Mouse (Mus musculus) neural tube, embryonic 12.5 days (tissue): Measurements from ENCODE around the gene Setx. TPM values are rescaled to one million over a fixed set of nuclear protein-coding genes. Genes with fewer than 3 reads are reported as not detected.

Experiments used
- ATAC-seq: fragments of 200-750 bp; cut with Nextera tagmentation; 2 replicates; pipeline ENCODE4 v1.8.0; 2017; ENCODE audit warnings: low read depth, mild to moderate bottlenecking, moderate TSS enrichment, moderate library complexity; ENCODE audit not compliant: low FRiP score
- H3K27ac ChIP-seq: fragments of 300-500 bp; sonication (generic); 2 replicates; pipeline ENCODE4 v1.5.1; 2016
- H3K27me3 ChIP-seq: fragments of 300-500 bp; sonication (generic); replicated peaks from 2 replicates; pipeline ENCODE4 v1.6.1; 2016; ENCODE audit warnings: mild to moderate bottlenecking
- H3K36me3 ChIP-seq: fragments of 300-500 bp; sonication (generic); 2 replicates; pipeline ENCODE4 v1.6.1; 2016; ENCODE audit warnings: mild to moderate bottlenecking
- H3K4me1 ChIP-seq: fragments of 300-500 bp; sonication (generic); 2 replicates; pipeline ENCODE4 v1.6.1; 2016
- H3K4me2 ChIP-seq: fragments of 300-500 bp; sonication (generic); replicated peaks from 2 replicates; pipeline ENCODE4 v1.6.1; 2016; ENCODE audit warnings: mild to moderate bottlenecking
- H3K4me3 ChIP-seq: fragments of 300-500 bp; sonication (generic); 2 replicates; pipeline ENCODE4 v1.5.1; 2016
- H3K9ac ChIP-seq: fragments of 300-500 bp; sonication (generic); 2 replicates; pipeline ENCODE4 v1.6.1; 2016; ENCODE audit warnings: mild to moderate bottlenecking
- H3K9me3 ChIP-seq: fragments of 300-500 bp; sonication (generic); 2 replicates; pipeline ENCODE4 v1.6.1; 2016; ENCODE audit warnings: mild to moderate bottlenecking
- WGBS: fragments of 180-500 bp; shearing (Covaris S2); methylation state at CpG from one replicate; pipeline ENCODE4 v1.1.7; 2016; 5-methylcytosine and 5-hydroxymethylcytosine counted together
- polyA plus RNA-seq: library from polyadenylated mRNA; unstranded; fragments of >200 nt; fragmentation: Nextera tagmentation; extraction: Ambion mirVana; gene quantifications from 2 replicates; pipeline ENCODE4 v1.2.1, GENCODE M21; 2016

Gene Setx
- polyA plus RNA-seq, 1 experiment from 2014 or later, result 19.1 TPM

DNA sequence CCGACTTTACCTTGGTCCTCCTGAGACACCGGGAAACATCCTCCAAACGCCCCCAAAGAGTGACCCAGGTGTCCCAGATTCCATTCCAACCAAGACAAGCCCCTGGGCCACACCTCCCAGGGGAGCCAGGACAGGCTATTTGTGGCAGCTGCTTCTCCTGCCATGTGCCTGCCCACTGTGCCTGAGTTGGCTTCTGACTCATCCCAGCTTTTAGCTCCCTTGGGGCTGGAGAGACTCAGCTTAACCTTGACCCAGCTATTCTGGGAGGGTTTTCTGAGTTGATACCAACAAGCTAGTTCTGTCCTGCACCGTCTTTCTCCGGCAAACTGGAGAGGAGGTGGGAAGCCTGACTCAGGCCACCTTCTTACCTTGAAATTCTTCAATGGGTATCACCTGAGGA is 74.5 kb downstream of the Setx start:
- 83% methylated on average over 5 of the region's 5 CpGs for whole genome bisulfite sequencing
- no peak for ATAC-seq
- no peaks in the 10 kb centered on the region for H3K9me3 ChIP-seq

GRCm38 (mm10) chr2:29199909-29200308 is 75.9 kb downstream of the Setx start:
- Histone ChIP-seq H3K9ac (no peak overlapping the region), H3K4me1 (peaks cover 7% of the 10 kb centered on the region), H3K4me3 (no peak overlapping the region), H3K9me3 (no peaks in the 10 kb centered on the region), H3K36me3 (no peaks in the 10 kb centered on the region), H3K27me3 (peaks cover 21% of the 10 kb centered on the region), H3K27ac (no peak overlapping the region), H3K4me2 (no peak overlapping the region)
- ATAC-seq, result no peak
- WGBS, result 5% methylated on average over 3 of the region's 3 CpGs

More for the DNA sequence above, 74.5 kb downstream of the Setx start:
- no peak overlapping the region for H3K4me2 ChIP-seq
- H3K27ac ChIP-seq, result no peak overlapping the region
- H3K36me3 ChIP-seq, result no peaks in the 10 kb centered on the region
- H3K27me3 ChIP-seq, result peaks cover 23% of the 10 kb centered on the region
- no peak overlapping the region for H3K4me3 ChIP-seq
- peaks cover 15% of the 10 kb centered on the region for H3K4me1 ChIP-seq
- no peak overlapping the region for H3K9ac ChIP-seq

DNA sequence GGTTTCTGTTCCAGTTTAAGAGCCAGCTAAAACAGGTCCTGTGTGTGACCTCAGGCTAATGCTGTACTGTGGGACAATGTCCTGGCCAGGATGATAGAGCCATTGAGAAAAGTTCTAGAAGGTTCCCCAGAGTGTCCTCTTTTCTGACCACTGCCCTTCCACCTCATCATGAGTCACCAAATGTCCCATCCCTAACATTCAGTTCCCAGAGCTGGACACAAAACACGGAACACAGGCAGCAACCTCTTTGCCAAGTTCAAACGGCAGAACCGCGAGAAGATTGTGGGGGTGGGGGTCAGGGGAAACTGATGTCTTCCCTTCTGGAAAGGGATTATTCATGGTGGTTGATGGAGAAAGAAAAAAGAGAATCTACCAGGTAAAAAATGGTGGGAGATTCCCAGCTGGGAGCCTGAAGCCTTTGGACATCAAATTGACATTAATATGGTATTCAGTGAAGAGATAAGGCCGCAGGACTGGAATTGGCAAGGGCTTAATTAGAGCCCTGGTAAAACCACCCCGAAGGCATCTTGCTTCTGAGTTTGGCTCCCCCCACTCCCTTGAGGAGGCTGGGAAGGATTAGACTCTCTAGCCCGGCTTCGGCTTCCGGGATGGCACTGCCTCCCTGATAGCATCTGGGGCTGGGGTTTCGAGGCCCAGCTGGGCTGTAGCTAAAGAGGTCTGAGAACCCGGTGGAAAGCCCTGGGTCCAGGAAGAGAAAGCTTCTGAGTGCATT is 77.4 kb downstream of the Setx start:
- Histone ChIP-seq H3K36me3 (no peaks in the 10 kb centered on the region), H3K27ac (no peak overlapping the region), H3K9ac (no peak overlapping the region), H3K4me3 (no peak overlapping the region), H3K4me2 (no peak overlapping the region), H3K4me1 (no peaks in the 10 kb centered on the region), H3K9me3 (no peaks in the 10 kb centered on the region), H3K27me3 (peaks cover 6% of the 10 kb centered on the region; the same call in 1 of the 2 replicates)
- WGBS, result 68% methylated on average over 11 of the region's 11 CpGs
- ATAC-seq, result no peak

GRCm38 (mm10) chr2:29206156-29206555 is 82.2 kb downstream of the Setx start:
- no peaks in the 10 kb centered on the region for H3K4me1 ChIP-seq
- no peaks in the 10 kb centered on the region for H3K9me3 ChIP-seq
- no peak overlapping the region for H3K9ac ChIP-seq
- 14% methylated on average over 8 of the region's 8 CpGs for WGBS
- H3K4me3 ChIP-seq, result no peak overlapping the region
- no peak overlapping the region for H3K27ac ChIP-seq
- H3K36me3 ChIP-seq, result no peaks in the 10 kb centered on the region
- no peak overlapping the region for H3K4me2 ChIP-seq
- no peak for ATAC-seq
- no peaks in the 10 kb centered on the region for H3K27me3 ChIP-seq

- no peak for ATAC-seq
These were observed 92.5 kb downstream of the Setx start for GRCm38 (mm10) chr2:29216286-29217012.

DNA sequence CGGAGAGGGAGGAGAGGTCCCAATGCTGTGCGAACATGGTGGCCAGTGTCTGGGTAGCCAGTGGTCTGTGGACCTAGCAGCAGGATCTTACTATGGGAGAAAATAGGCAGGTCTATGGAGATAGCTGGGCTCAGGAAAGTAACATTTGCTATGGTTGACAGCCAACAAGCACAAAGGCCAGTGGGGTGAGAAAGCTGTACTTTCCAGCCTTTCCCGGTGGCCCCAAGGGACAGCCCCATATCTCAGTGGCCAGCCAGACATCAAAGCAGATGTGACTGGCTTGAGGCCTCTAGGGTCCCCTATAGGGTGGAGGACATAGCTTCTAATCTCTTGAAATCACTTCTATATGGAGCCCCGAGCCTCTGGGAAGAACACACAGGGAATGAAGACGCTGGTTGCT is 93.1 kb downstream of the Setx start:
- Histone ChIP-seq H3K4me3 (no peak overlapping the region), H3K4me1 (no peaks in the 10 kb centered on the region), H3K27me3 (no peaks in the 10 kb centered on the region), H3K36me3 (no peaks in the 10 kb centered on the region), H3K27ac (no peak overlapping the region), H3K9me3 (no peaks in the 10 kb centered on the region), H3K9ac (no peak overlapping the region), H3K4me2 (no peak overlapping the region)
- 86% methylated on average over 5 of the region's 5 CpGs for WGBS
- no peak for ATAC-seq

More at GRCm38 (mm10) chr2:29216286-29217012, 92.5 kb downstream of the Setx start:
- Histone ChIP-seq H3K27me3 (no peaks in the 10 kb centered on the region), H3K36me3 (no peaks in the 10 kb centered on the region), H3K4me3 (no peak overlapping the region), H3K9me3 (no peaks in the 10 kb centered on the region), H3K9ac (no peak overlapping the region), H3K4me1 (no peaks in the 10 kb centered on the region), H3K27ac (no peak overlapping the region), H3K4me2 (no peak overlapping the region)
- 46% methylated on average over 8 of the region's 8 CpGs for WGBS

GRCm38 (mm10) chr2:29217897-29218296 is 93.9 kb downstream of the Setx start:
- no peak for ATAC-seq
- 80% methylated on average over 10 of the region's 10 CpGs for WGBS

DNA sequence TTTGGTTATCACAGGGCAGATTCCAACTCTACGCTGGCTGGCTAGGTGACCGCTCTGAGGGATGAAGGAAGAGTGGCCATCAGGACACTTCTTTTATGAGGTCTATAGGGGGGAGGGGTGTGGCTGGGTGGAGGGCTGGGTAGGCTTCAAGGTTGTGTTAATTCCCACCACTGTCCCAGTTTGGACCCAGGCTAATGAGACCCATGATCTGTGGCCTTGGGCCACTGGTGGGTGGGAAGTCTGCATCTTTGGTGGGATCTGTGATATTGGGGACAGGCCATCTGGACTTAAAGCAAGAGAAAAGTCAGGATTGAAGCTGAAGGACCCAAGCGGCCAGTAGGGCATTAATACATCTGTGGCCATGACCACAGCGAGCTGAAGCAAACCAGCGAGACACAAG is 94.8 kb downstream of the Setx start:
- 88% methylated on average over 5 of the region's 5 CpGs for WGBS
- no peak for ATAC-seq
- no peak overlapping the region for H3K27ac ChIP-seq
- H3K4me1 ChIP-seq, result no peaks in the 10 kb centered on the region
- H3K4me3 ChIP-seq, result no peak overlapping the region
- no peaks in the 10 kb centered on the region for H3K36me3 ChIP-seq
- no peaks in the 10 kb centered on the region for H3K9me3 ChIP-seq
- no peak overlapping the region for H3K4me2 ChIP-seq
- H3K9ac ChIP-seq, result no peak overlapping the region
- no peaks in the 10 kb centered on the region for H3K27me3 ChIP-seq

More at GRCm38 (mm10) chr2:29217897-29218296, 93.9 kb downstream of the Setx start:
- no peak overlapping the region for H3K4me2 ChIP-seq
- no peaks in the 10 kb centered on the region for H3K36me3 ChIP-seq
- no peak overlapping the region for H3K4me3 ChIP-seq
- no peak overlapping the region for H3K27ac ChIP-seq
- no peaks in the 10 kb centered on the region for H3K4me1 ChIP-seq
- H3K27me3 ChIP-seq, result no peaks in the 10 kb centered on the region
- no peaks in the 10 kb centered on the region for H3K9me3 ChIP-seq
- H3K9ac ChIP-seq, result no peak overlapping the region

DNA sequence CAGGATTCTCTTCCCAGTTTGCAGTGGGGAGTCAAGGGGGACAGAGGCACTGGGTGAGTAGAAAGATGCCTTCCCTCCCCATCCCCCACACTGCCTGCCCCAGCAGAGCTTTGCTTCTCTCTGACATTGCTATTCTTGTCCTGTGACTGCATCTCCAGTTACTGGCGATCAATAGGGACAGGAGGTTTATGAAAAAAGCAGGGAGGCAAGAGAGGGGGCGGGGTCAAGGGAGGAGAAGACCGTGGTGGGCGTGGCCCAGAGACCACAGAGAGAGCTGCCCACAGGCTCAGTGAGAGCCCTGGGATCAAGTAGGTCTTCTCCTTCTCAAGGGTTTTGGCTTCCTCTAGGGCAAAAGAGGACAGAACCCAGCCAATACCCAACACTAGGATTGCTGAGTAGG is 98.3 kb downstream of the Setx start:
- H3K4me3 ChIP-seq, result no peak overlapping the region
- no peaks in the 10 kb centered on the region for H3K4me1 ChIP-seq
- no peak overlapping the region for H3K27ac ChIP-seq
- H3K9ac ChIP-seq, result no peak overlapping the region
- H3K4me2 ChIP-seq, result no peak overlapping the region
- 0% methylated on average over 4 of the region's 4 CpGs for WGBS
- no peaks in the 10 kb centered on the region for H3K27me3 ChIP-seq
- no peaks in the 10 kb centered on the region for H3K9me3 ChIP-seq
- no peaks in the 10 kb centered on the region for H3K36me3 ChIP-seq
- ATAC-seq, result no peak

DNA sequence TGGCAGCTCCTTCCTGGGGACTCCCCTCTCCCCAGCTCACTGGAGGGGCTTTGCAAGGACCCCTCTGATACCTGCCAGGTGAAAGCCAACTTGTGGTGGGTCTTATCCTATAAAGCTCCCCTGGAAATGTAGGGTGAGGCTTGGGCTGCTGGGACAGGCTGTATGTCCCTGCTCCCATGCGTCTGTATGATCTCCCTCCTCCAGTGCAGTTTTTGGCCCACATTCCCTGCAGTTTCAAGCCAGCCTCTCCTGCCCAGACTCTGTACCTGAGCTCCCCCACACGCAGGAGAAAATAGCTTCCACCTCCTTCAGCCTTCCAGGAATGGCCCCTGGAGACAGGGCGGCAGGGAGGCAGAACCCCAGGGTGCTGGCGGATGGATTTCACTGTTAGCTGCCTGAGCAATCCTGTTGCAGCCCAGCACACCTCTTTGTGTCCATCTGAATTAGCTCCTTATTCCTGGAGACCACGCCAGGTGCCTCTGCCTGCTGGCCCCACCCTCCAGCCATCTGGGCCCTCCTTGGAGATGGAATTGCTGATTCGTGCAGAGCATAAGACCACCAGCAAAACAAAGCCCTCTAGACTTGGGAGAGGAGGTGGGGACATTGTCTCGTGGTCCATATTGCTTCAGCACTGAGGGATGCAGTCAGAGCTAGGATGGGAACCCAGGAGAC is 99.7 kb downstream of the Setx start:
- H3K36me3 ChIP-seq, result no peaks in the 10 kb centered on the region
- no peaks in the 10 kb centered on the region for H3K4me1 ChIP-seq
- no peaks in the 10 kb centered on the region for H3K27me3 ChIP-seq
- H3K27ac ChIP-seq, result no peak overlapping the region
- no peak for ATAC-seq
- no peak overlapping the region for H3K4me2 ChIP-seq
- no peak overlapping the region for H3K9ac ChIP-seq
- WGBS, result 50% methylated on average over 7 of the region's 7 CpGs
- H3K4me3 ChIP-seq, result no peak overlapping the region
- no peaks in the 10 kb centered on the region for H3K9me3 ChIP-seq

- Histone ChIP-seq H3K9ac (no peak overlapping the region), H3K27me3 (no peaks in the 10 kb centered on the region), H3K27ac (no peak overlapping the region), H3K4me3 (no peak overlapping the region), H3K36me3 (no peaks in the 10 kb centered on the region), H3K4me2 (no peak overlapping the region), H3K4me1 (no peaks in the 10 kb centered on the region), H3K9me3 (no peaks in the 10 kb centered on the region)
- no peak for ATAC-seq
- WGBS, result 72% methylated on average over 4 of the region's 4 CpGs
These were observed 102.7 kb downstream of the Setx start for GRCm38 (mm10) chr2:29226671-29227070.

DNA sequence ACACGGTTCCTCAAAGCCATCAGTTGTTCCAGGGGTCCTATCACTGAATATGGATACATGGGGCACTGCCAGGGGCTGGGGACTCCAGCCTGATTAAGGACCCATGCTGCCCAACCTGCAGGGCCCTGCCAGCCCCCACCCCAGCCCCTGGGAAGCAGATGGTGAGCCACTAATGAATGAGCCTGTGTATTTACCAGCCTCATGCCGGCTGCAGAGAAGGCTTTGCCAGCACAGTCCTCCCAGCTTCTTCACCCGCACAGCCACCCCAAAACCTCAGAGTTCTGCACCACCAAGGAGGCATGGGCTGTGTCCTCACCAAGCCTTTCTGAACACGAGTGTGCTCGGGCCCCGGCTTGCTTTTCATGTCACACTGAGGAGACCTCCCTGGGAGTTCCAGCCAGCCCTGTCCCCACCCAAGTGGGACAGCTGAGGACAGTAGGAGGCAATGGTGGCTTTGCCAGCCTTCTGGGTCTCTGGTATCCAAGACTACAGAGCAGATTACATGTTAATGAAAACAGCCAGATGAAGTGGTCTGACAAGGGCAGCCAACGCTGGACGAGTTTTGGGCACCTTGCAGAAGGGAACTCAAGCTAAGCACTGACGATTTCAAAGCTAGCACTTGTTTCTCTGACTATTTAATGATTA is 106.3 kb downstream of the Setx start:
- WGBS, result 74% methylated on average over 9 of the region's 9 CpGs
- no peak for ATAC-seq
- H3K9ac ChIP-seq, result no peak overlapping the region

More for the DNA sequence above, 106.3 kb downstream of the Setx start:
- Histone ChIP-seq H3K4me2 (no peak overlapping the region), H3K27me3 (no peaks in the 10 kb centered on the region), H3K27ac (no peak overlapping the region), H3K9me3 (no peaks in the 10 kb centered on the region), H3K4me1 (no peaks in the 10 kb centered on the region), H3K36me3 (no peaks in the 10 kb centered on the region), H3K4me3 (no peak overlapping the region)
